Mouse (Mus musculus) G1E (cell line): ENCODE results near the gene Rbm47. TPM values are rescaled to one million over a fixed set of nuclear protein-coding genes. Genes with fewer than 3 reads are reported as not detected.

Experiments
- ATAC-seq: 2 replicates; pipeline ENCODE4 v1.8.0; 2016; ENCODE audit warnings: mild to moderate bottlenecking; ENCODE audit not compliant: insufficient number of reproducible peaks, poor library complexity, low FRiP score, severe bottlenecking; ENCODE audit errors: extremely low read depth
- DNase-seq: peaks from one replicate; pipeline ENCODE4 v3.0.0; 2012; ENCODE audit warnings: low spot score
- H3K27me3 ChIP-seq: 2 replicates; pipeline ENCODE4 v1.6.1; 2012; ENCODE audit warnings: mild to moderate bottlenecking, low read length, inconsistent platforms; ENCODE audit not compliant: insufficient read depth
- H3K36me3 ChIP-seq: replicated peaks from 2 replicates; pipeline ENCODE3; 2012; ENCODE audit warnings: mild to moderate bottlenecking, inconsistent platforms
- H3K4me1 ChIP-seq: 2 replicates; pipeline ENCODE4 v1.6.1; 2012; ENCODE audit warnings: low read depth, low read length, inconsistent platforms, mixed read lengths; ENCODE audit not compliant: insufficient read depth
- H3K4me3 ChIP-seq: 2 replicates; pipeline ENCODE4 v1.5.1; 2012; ENCODE audit warnings: low read depth, mild to moderate bottlenecking, inconsistent platforms, low read length, moderate library complexity, mixed read lengths
- H3K9me3 ChIP-seq: replicated peaks from 2 replicates; pipeline ENCODE4 v1.6.1; 2012; ENCODE audit warnings: inconsistent platforms
- CTCF ChIP-seq: IDR thresholded peaks from 2 replicates; pipeline ENCODE4 v1.5.1; 2012; ENCODE audit warnings: low read depth, low read length, inconsistent platforms, mixed read lengths
- GATA1 ChIP-seq: IDR thresholded peaks from 2 replicates; pipeline ENCODE4 v1.6.1; 2012; ENCODE audit warnings: borderline replicate concordance, low read length, inconsistent platforms, mixed read lengths
- GATA2 ChIP-seq: IDR thresholded peaks from 2 replicates; pipeline ENCODE4 v1.6.1; 2012; ENCODE audit warnings: low read depth, low read length, inconsistent platforms, borderline replicate concordance
- POLR2AphosphoS5 ChIP-seq: IDR thresholded peaks from 2 replicates; pipeline ENCODE4 v1.6.1; 2012; ENCODE audit warnings: low read depth, low read length, inconsistent platforms; ENCODE audit not compliant: insufficient replicate concordance
- TAL1 ChIP-seq: conservative IDR thresholded peaks from 2 replicates; pipeline ENCODE4 v1.6.1; 2012; ENCODE audit warnings: low read depth, low read length, inconsistent platforms, mixed read lengths
- polyA plus RNA-seq: library from polyadenylated mRNA; stranded (reverse); fragments of >175 nt; gene quantifications from 2 replicates; pipeline ENCODE4 v1.2.3, GENCODE M21; 2012
- total RNA-seq, 2 experiments: library from RNA; stranded (forward) in 1 of 2; stranded (reverse) in 1 of 2; fragments of 200-1000 nt in 1 of 2; fragments of >200 nt in 1 of 2; fragmentation: Nextera tagmentation in 1 of 2; gene quantifications; 2 replicates each; pipeline ENCODE4 v1.2.3; 2014 to 2017

Gene Rbm47
- total and polyA plus RNA-seq, 3 experiments = 0.05 TPM; not detected in 2

- H3K4me1 ChIP-seq = no peaks in the 10 kb centered on the region
- DNase-seq (no peak), ATAC-seq (no peak)
- no peaks in the 10 kb centered on the region for H3K27me3 ChIP-seq
- 0 out of 2 replicates have a peak, but pooled peaks cover 3% of the 10 kb centered on the region for H3K9me3 ChIP-seq
- no peak overlapping the region for H3K4me3 ChIP-seq
- TF ChIP-seq CTCF = no peak
- TF ChIP-seq TAL1 = no peak
- no peak for TF ChIP-seq GATA2
- TF ChIP-seq POLR2AphosphoS5 = no peak
- no peak for TF ChIP-seq GATA1
- H3K36me3 ChIP-seq = no peaks in the 10 kb centered on the region
Measured at GRCm38 (mm10) chr5:66076685-66077301, 96.1 kb downstream of the Rbm47 start.

GRCm38 (mm10) chr5:66075906-66076305 lies 97.0 kb downstream of the Rbm47 start:
- H3K4me3 ChIP-seq = no peak overlapping the region
- no peak for ATAC-seq
- no peaks in the 10 kb centered on the region for H3K4me1 ChIP-seq

GRCm38 (mm10) chr5:66075032-66075488 lies 97.9 kb downstream of the Rbm47 start:
- Histone ChIP-seq H3K4me1 (no peaks in the 10 kb centered on the region), H3K9me3 (0 out of 2 replicates have a peak, but pooled peaks cover 3% of the 10 kb centered on the region), H3K4me3 (no peak overlapping the region), H3K36me3 (no peaks in the 10 kb centered on the region), H3K27me3 (no peaks in the 10 kb centered on the region)
- no peak for ATAC-seq
- TF ChIP-seq GATA2 (no peak), TAL1 (no peak), CTCF (no peak), POLR2AphosphoS5 (no peak), GATA1 (no peak)
- no peak for DNase-seq

More at GRCm38 (mm10) chr5:66075906-66076305, 97.0 kb downstream of the Rbm47 start:
- Histone ChIP-seq H3K36me3 (no peaks in the 10 kb centered on the region), H3K27me3 (no peaks in the 10 kb centered on the region), H3K9me3 (0 out of 2 replicates have a peak, but pooled peaks cover 3% of the 10 kb centered on the region)
- DNase-seq = no peak
- TF ChIP-seq POLR2AphosphoS5 (no peak), GATA2 (no peak), CTCF (no peak), GATA1 (no peak), TAL1 (no peak)

GRCm38 (mm10) chr5:66074235-66074634 lies 98.7 kb downstream of the Rbm47 start:
- H3K36me3 ChIP-seq = no peaks in the 10 kb centered on the region
- no peaks in the 10 kb centered on the region for H3K4me1 ChIP-seq
- H3K9me3 ChIP-seq = peaks cover 7% of the 10 kb centered on the region
- H3K27me3 ChIP-seq = no peaks in the 10 kb centered on the region
- no peak for TF ChIP-seq CTCF
- ATAC-seq (no peak), DNase-seq (no peak)
- no peak overlapping the region for H3K4me3 ChIP-seq

- ATAC-seq (no peak), DNase-seq (no peak)
- peaks cover 7% of the 10 kb centered on the region for H3K9me3 ChIP-seq
- no peaks in the 10 kb centered on the region for H3K4me1 ChIP-seq
- H3K27me3 ChIP-seq = no peaks in the 10 kb centered on the region
- no peaks in the 10 kb centered on the region for H3K36me3 ChIP-seq
- TF ChIP-seq GATA1 (no peak), TAL1 (no peak), GATA2 (no peak), CTCF (no peak), POLR2AphosphoS5 (no peak)
- H3K4me3 ChIP-seq = no peak overlapping the region
Measured at GRCm38 (mm10) chr5:66073604-66074164, 99.2 kb downstream of the Rbm47 start.

GRCm38 (mm10) chr5:66071722-66072121 lies 101.2 kb downstream of the Rbm47 start:
- no peak overlapping the region for H3K4me3 ChIP-seq
- H3K4me1 ChIP-seq = no peaks in the 10 kb centered on the region
- peaks cover 7% of the 10 kb centered on the region for H3K9me3 ChIP-seq
- no peak for DNase-seq
- ATAC-seq = no peak
- H3K36me3 ChIP-seq = no peaks in the 10 kb centered on the region
- no peaks in the 10 kb centered on the region for H3K27me3 ChIP-seq
- TF ChIP-seq TAL1 (no peak), GATA2 (no peak), CTCF (no peak), GATA1 (no peak), POLR2AphosphoS5 (no peak)
